Mouse (Mus musculus) embryonic facial prominence, embryonic 11.5 days (tissue): ENCODE measurements around the gene Rtp3. TPM values are rescaled to one million over a fixed set of nuclear protein-coding genes. Genes with fewer than 3 reads are reported as not detected.

Experiments used
- ATAC-seq: fragments of 200-750 bp; cut with Nextera tagmentation; replicated peaks from 2 replicates; pipeline ENCODE4 v1.8.0; 2017; ENCODE audit warnings: low read depth; ENCODE audit not compliant: insufficient number of reproducible peaks, low FRiP score, low TSS enrichment
- DNase-seq: peaks from one replicate; pipeline ENCODE4 v3.0.0-alpha.2; 2015; ENCODE audit warnings: low spot score
- H3K27ac ChIP-seq: fragments of 300-500 bp; sonication (generic); replicated peaks from 2 replicates; pipeline ENCODE4 v1.5.1; 2014; ENCODE audit warnings: mild to moderate bottlenecking, low read depth, low read length, control low read depth
- H3K27me3 ChIP-seq: fragments of 300-500 bp; sonication (generic); 2 replicates; pipeline ENCODE4 v1.6.1; 2014; ENCODE audit warnings: mild to moderate bottlenecking, low read length, moderate library complexity, mixed read lengths; ENCODE audit not compliant: control insufficient read depth, insufficient read depth
- H3K36me3 ChIP-seq: fragments of 300-500 bp; sonication (generic); replicated peaks from 2 replicates; pipeline ENCODE4 v1.6.1; 2014; ENCODE audit warnings: low read depth, mild to moderate bottlenecking, low read length, moderate library complexity, mixed read lengths; ENCODE audit not compliant: control insufficient read depth, insufficient read depth
- H3K4me1 ChIP-seq: fragments of 300-500 bp; sonication (generic); 2 replicates; pipeline ENCODE4 v1.6.1; 2014; ENCODE audit warnings: low read length, mixed read lengths; ENCODE audit not compliant: control insufficient read depth, insufficient read depth
- H3K4me2 ChIP-seq: fragments of 300-500 bp; sonication (generic); 2 replicates; pipeline ENCODE4 v1.6.1; 2014; ENCODE audit warnings: low read depth, mild to moderate bottlenecking, control low read depth, low read length, moderate library complexity
- H3K4me3 ChIP-seq: fragments of 300-500 bp; sonication (generic); 2 replicates; pipeline ENCODE4 v1.5.1; 2014; ENCODE audit warnings: low read depth, low read length, control low read depth
- H3K9ac ChIP-seq: fragments of 300-500 bp; sonication (generic); replicated peaks from 2 replicates; pipeline ENCODE4 v1.6.1; 2014; ENCODE audit warnings: mild to moderate bottlenecking, control low read depth, low read length
- H3K9me3 ChIP-seq: fragments of 300-500 bp; sonication (generic); replicated peaks from 2 replicates; pipeline ENCODE4 v1.6.1; 2016; ENCODE audit warnings: mild to moderate bottlenecking, low read length, inconsistent platforms, mixed read lengths; ENCODE audit not compliant: control insufficient read depth
- WGBS: fragments of 180-500 bp; shearing (Covaris S2); extraction: QIAGEN DNeasy Blood & Tissue Kit; methylation state at CpG from one replicate; pipeline ENCODE4 v1.1.7; 2014; 5-methylcytosine and 5-hydroxymethylcytosine counted together
- polyA plus RNA-seq: library from polyadenylated mRNA; unstranded; fragments of >200 nt; fragmentation: Nextera tagmentation; extraction: Ambion mirVana; gene quantifications from 2 replicates; pipeline ENCODE4 v1.2.1, GENCODE M21; 2014

The Rtp3 gene
- polyA plus RNA-seq, 1 experiment from 2014 or later, result 0.28 TPM

DNA sequence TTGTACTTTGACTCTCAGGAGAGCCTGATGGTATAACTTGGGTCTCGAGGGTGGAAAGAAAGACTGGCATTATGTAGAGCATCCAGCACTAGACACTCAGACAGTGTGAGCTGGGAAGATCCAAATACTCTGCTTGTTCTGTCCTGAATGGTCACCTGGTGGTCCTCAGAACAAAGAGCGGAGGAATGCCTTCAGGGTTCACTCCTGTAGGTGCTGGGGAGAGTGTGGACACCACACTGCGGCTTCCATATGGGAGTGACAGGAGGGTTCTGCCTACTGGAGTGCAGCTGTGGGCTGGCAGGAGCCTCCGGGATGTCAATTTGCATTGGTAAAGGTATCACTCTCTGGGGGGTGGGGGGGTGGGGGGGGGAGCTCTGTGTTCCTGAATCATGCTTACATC is 8.0 kb downstream of the Rtp3 start:
- Histone ChIP-seq H3K9ac (no peak overlapping the region), H3K27ac (no peak overlapping the region), H3K4me2 (no peak overlapping the region), H3K36me3 (no peaks in the 10 kb centered on the region), H3K4me1 (no peaks in the 10 kb centered on the region), H3K27me3 (no peaks in the 10 kb centered on the region), H3K4me3 (no peak overlapping the region), H3K9me3 (no peaks in the 10 kb centered on the region)
- no peak for DNase-seq
- 56% methylated on average over 4 of the region's 4 CpGs for WGBS
- no peak for ATAC-seq

DNA sequence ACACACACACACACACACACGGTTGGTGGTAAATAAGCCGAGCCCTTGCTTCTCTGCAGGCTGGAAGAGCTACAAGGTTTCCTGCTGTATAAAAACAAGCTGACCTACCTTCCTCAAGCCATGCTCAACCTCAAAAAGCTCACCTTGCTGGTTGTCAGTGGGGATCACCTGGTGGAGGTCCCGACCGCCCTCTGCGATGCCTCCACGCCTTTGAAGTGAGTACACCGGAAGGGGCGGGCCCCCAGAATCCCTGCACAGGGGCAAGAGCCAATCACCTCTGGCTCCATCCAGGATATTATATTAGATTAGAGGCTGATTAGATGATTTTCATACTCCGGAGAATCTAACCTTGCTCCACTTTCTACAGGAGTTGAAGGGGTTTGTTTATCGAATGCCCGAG is 11.0 kb downstream of the Rtp3 start:
- H3K27ac ChIP-seq, result no peak overlapping the region
- H3K4me3 ChIP-seq, result no peak overlapping the region
- no peaks in the 10 kb centered on the region for H3K9me3 ChIP-seq
- WGBS, result 96% methylated on average over 10 of the region's 11 CpGs
- H3K27me3 ChIP-seq, result no peaks in the 10 kb centered on the region
- no peak for DNase-seq
- ATAC-seq, result no peak
- H3K4me1 ChIP-seq, result no peaks in the 10 kb centered on the region
- no peak overlapping the region for H3K9ac ChIP-seq
- no peaks in the 10 kb centered on the region for H3K36me3 ChIP-seq
- no peak overlapping the region for H3K4me2 ChIP-seq

DNA sequence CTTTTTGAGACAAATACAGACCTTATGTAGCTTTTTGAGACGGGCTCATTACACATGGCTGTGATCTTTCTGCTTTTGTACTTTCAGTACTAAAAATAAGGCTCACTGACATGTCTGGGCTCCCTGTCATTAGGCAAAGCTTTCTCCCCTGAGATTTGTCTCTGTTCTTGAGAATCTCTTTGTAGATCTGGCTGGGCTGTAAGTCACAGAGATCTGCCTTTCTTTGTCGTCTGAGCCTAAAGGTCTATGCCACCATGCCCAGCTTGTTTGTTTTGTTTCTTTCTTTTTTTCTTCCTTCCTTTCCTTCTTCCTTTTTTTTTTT is 24.5 kb downstream of the Rtp3 start:
- no peaks in the 10 kb centered on the region for H3K9me3 ChIP-seq
- 74% methylated on average over 2 of the region's 2 CpGs for WGBS
- no peak overlapping the region for H3K4me2 ChIP-seq
- H3K36me3 ChIP-seq, result no peaks in the 10 kb centered on the region
- no peak for ATAC-seq
- DNase-seq, result no peak
- no peak overlapping the region for H3K4me3 ChIP-seq
- H3K27ac ChIP-seq, result no peak overlapping the region
- no peaks in the 10 kb centered on the region for H3K4me1 ChIP-seq
- H3K27me3 ChIP-seq, result no peaks in the 10 kb centered on the region
- no peak overlapping the region for H3K9ac ChIP-seq

DNA sequence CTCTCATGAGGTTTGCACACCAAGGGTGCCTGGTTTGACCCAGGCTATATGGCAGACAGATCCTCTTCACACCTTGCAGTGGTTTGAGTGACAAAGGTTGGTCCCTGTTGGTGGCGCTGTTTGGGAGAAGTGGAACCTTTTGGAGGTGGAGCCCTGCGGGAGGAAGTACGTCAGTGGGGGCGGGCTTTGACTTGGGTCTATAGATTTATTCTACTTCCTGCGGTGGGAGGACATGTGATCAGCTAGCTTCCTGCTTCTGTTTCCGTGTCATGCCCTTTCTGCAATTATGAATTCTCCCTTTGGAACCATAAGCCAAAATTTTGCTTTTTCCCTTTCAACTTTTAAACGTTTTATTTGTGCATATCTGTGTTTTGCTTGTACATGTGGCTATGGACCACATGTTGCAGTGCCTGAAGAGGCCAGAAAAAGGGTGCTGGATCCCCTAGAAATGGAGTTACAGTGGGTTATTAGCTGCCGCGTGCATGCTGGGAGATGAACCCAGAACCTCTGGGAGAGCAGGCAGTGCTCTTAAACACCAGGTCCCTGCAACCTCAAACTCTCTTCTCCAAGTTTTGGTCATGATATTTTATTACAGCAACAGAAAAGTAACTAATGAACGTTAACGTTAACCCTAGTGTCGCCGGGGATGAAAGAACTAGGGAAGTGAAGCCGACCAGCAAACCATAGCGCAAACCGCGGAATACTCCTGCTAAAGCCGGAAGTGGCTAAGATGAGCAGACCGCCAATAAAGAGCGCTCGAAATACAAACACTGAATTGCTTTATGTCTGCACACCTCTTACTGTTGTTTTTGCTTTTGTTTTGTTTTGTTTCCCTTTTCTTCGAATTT is 25.1 kb downstream of the Rtp3 start:
- DNase-seq (no peak), ATAC-seq (no peak)
- H3K27ac ChIP-seq, result no peak overlapping the region
- no peaks in the 10 kb centered on the region for H3K36me3 ChIP-seq
- no peak overlapping the region for H3K4me3 ChIP-seq
- H3K9ac ChIP-seq, result no peak overlapping the region
- no peak overlapping the region for H3K4me2 ChIP-seq
- no peaks in the 10 kb centered on the region for H3K27me3 ChIP-seq
- no peaks in the 10 kb centered on the region for H3K4me1 ChIP-seq
- WGBS, result 91% methylated on average over 22 of the region's 22 CpGs
- no peaks in the 10 kb centered on the region for H3K9me3 ChIP-seq

DNA sequence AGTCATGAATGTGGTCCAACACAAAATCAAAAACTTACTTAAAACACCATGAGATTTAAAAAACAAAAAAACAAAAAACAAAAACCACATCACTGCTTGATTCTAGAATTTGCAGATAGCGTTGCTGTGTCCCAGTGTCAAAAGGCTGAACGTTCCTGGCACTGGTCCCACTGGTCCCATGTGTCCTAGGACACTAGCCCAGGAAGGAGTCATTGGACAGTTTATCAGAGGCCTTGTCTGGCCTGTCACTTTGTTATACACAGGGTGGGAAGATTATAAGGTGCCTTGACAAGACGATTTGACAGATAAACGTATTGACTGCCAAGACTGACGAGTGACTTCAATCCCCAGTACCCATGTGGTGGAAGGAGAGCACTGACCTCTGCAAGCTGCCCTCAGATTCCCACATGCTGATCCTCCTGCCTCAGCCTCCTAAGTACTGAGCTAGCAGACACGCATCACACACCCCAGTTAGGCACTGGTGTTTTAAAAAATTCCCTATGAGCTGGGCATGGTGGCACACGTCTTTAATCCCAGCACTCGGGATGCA is 26.7 kb downstream of the Rtp3 start:
- WGBS, result 91% methylated on average over 8 of the region's 8 CpGs
- Histone ChIP-seq H3K9me3 (no peaks in the 10 kb centered on the region), H3K4me2 (no peak overlapping the region), H3K27me3 (no peaks in the 10 kb centered on the region), H3K4me3 (no peak overlapping the region), H3K9ac (no peak overlapping the region), H3K27ac (no peak overlapping the region), H3K36me3 (no peaks in the 10 kb centered on the region), H3K4me1 (no peaks in the 10 kb centered on the region)
- DNase-seq, result no peak
- no peak for ATAC-seq

DNA sequence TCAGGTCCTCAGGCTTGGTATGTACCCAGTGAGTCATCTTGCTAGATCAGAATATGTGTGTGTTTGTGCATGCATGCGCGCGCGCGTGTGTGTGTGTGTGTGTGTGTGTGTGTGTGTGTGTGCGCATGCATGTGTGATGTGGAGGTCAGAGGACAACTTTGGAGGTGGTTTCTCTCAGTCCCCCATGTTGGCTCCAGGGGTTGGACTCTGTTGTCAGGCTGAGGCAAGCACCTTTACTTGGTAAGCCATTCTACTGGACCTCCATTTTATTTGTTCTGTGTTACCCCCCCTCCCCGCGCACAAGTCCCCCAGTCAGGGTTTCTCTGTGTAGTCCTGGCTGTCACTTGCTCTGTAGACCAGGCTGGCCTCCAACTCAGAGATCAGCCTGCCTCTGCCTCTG is 29.0 kb downstream of the Rtp3 start:
- 97% methylated on average over 8 of the region's 8 CpGs for WGBS

DNA sequence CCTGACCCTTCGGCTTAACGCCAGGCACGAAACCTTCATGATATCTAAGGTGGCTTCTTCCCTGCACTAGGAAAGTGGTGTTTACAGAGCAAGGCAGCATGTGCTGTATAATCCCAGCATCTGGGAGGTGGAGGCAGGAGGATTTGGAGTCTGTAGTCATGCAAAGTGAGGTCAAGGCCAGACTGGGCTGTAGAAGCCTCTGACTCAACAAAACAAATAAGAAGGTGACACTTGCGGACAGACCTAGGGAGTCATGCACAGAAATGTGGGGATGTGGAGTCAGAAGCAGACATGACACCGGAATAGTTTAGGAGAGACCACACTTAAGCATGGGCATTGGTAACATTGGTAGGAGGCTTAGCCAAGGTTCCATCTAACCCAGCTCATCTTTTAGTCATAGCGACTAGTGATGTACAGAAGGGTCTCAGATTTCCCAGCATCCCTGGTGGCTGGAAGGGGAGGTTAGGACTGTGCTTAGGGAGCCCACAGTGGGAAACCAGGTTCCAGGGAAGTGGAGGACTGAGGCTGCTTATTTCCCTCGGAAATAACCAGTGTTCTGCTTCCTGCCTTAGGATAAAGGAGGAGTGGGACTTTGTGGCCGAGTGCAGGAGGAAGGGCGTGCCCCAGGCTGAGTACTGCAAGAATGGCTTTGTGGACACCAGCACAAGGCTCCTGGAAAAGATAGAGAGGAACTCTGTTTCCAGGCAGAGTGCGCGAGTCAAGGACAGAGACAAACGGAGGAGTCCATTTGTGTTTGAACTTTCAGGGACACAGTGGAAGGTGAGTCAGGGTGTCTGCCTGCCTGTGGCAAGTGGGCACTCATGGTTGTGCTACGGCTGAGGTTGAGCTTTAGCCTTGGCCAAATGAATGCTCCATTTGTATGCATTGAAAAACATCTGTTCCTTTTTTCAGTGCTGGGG is 29.9 kb downstream of the Rtp3 start:
- WGBS, result 85% methylated on average over 13 of the region's 13 CpGs

More for the DNA sequence above, 29.0 kb downstream of the Rtp3 start:
- no peaks in the 10 kb centered on the region for H3K36me3 ChIP-seq
- no peaks in the 10 kb centered on the region for H3K9me3 ChIP-seq
- no peaks in the 10 kb centered on the region for H3K4me1 ChIP-seq
- H3K27me3 ChIP-seq, result no peaks in the 10 kb centered on the region
- no peak overlapping the region for H3K27ac ChIP-seq
- DNase-seq (no peak), ATAC-seq (no peak)
- no peak overlapping the region for H3K4me2 ChIP-seq
- H3K4me3 ChIP-seq, result no peak overlapping the region
- H3K9ac ChIP-seq, result no peak overlapping the region

DNA sequence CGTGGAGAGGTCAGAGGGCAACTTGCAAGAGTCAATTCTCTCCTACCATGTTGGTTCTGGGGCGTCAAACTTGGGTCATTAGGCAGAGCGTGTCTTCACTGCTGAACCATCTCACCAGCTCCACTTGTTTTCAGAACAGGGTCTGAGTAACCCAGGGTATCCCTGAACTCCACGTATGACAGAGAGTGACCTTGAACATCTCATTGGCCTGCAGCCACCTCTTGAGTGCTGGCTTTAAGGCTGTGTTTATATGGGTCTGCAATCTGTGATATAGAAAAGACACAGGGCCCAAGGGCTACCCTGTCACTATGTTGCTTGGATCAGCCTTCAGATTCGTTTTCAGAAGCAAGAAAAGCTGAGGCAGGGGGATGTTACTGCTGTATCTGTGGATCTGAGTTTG is 30.7 kb downstream of the Rtp3 start:
- no peak overlapping the region for H3K27ac ChIP-seq
- DNase-seq (no peak), ATAC-seq (no peak)
- no peaks in the 10 kb centered on the region for H3K27me3 ChIP-seq
- no peaks in the 10 kb centered on the region for H3K36me3 ChIP-seq
- H3K9me3 ChIP-seq, result no peaks in the 10 kb centered on the region
- H3K4me3 ChIP-seq, result no peak overlapping the region
- H3K4me1 ChIP-seq, result no peaks in the 10 kb centered on the region
- H3K4me2 ChIP-seq, result no peak overlapping the region
- H3K9ac ChIP-seq, result no peak overlapping the region
- 79% methylated on average over 5 of the region's 5 CpGs for WGBS

More for the DNA sequence above, 29.9 kb downstream of the Rtp3 start:
- H3K36me3 ChIP-seq, result no peaks in the 10 kb centered on the region
- ATAC-seq (no peak), DNase-seq (no peak)
- no peaks in the 10 kb centered on the region for H3K27me3 ChIP-seq
- no peak overlapping the region for H3K27ac ChIP-seq
- H3K4me2 ChIP-seq, result no peak overlapping the region
- H3K9ac ChIP-seq, result no peak overlapping the region
- H3K4me3 ChIP-seq, result no peak overlapping the region
- no peaks in the 10 kb centered on the region for H3K9me3 ChIP-seq
- no peaks in the 10 kb centered on the region for H3K4me1 ChIP-seq
